Mouse (Mus musculus): ENCODE measurements at regions not wholly inside any gene's neighbourhood (a gene's known extent, or its start where the extent isn't known, plus 50 kb on each side); places are given as distances from the start of the nearest gene placed in this dataset.

DNA sequence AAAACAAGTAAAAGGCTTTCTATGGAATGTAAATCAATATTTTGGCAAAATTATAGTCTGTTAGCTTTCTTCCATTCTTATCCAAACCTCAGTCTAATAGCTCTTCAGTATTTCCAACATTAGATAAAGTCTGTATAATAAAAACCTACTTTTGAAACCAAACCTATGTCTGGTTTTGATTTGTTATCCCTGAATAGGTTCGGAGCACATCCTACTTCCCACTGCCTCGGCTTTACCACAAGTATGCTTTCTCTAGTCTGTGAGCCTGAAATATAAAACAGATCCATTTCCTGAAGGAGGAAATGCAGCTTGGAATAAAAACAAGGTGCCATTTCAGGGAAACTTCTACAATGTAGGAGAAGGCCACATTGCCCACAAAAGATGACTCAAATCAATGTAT, 575.1 kb upstream of the Nudt12 start:
- in situ Hi-C loops (cut with MboI, MseI) = loop anchor here (5.0 kb wide), 1 partner anchor 1179 kb away; no protein-coding TSS in a partner anchor
